Mouse (Mus musculus): ENCODE data around the gene Cep78.

The Cep78 gene

GRCm38 (mm10) chr19:15910488-15910887 lies 74.3 kb downstream of the Cep78 start:
- DNase-seq (ENCODE audit: low spot score) = no peak

GRCm38 (mm10) chr19:15908016-15908415 lies 76.8 kb downstream of the Cep78 start:
- DNase-seq (ENCODE audit: low spot score) = no peak

All from yolk sac, embryonic 10.5 days (tissue).